ENCODE assay signal across 9 mouse cellular contexts in genomic region chr11:69835966-69836335, GRCm38 (mm10). TPM values are rescaled to one million over a fixed set of nuclear protein-coding genes. Genes with fewer than 3 reads are reported as not detected.
A peak's percentile ranks its signal among the peaks of the same experiment; 100 is the strongest.
DNase-seq lines count a peak whose midpoint lies in the region; ATAC-seq and TF ChIP-seq lines count a peak whose summit lies in the region.
"Had no signal": no experiment of that assay in that cellular context is flagged by ENCODE, and none has a peak within 500 bp of the region (broad histone marks: within the 10 kb centered on the region; RNA-seq: fewer than 3 reads in every experiment).

No protein-coding gene starts in this region.

- H3K27me3 ChIP-seq in forebrain, embryonic 12.5 days = peaks cover 7% of the 10 kb centered on the region
- peaks cover 53% of the 10 kb centered on the region for H3K27me3 ChIP-seq in limb, embryonic 10.5 days (ENCODE audit: low read depth, poor library complexity, severe bottlenecking)
- H3K27me3 ChIP-seq in stomach, embryonic 14.5 days (ENCODE audit: control insufficient read depth, insufficient read depth, low read length) = no peaks in the 10 kb centered on the region

- intact Hi-C loops in left cerebral cortex, adult 2 months (cut with DNase I) = loop anchor here (1.0 to 5.0 kb wide), 6 partner anchors 33 to 154 kb away; partner anchors contain the start of genes 2810408A11Rik, Neurl4, Senp3 and Slc35g3
- intact Hi-C loops in left cerebral cortex, postnatal 14 days (cut with DNase I) = loop anchor here (2.0 to 5.0 kb wide), 2 partner anchors 33 to 79 kb away; partner anchors contain the start of gene Polr2a

- 5% methylated on average over 4 of the region's 4 CpGs for WGBS in forebrain, embryonic 12.5 days
- 3% methylated on average over 4 of the region's 4 CpGs for WGBS in limb, embryonic 10.5 days
- 15% methylated on average over 4 of the region's 4 CpGs for WGBS in stomach, embryonic 14.5 days

- peak overlapping the region; percentile 95 for H3K27ac ChIP-seq in left cerebral cortex, adult 2 months
- peak overlapping the region; percentile 96 for H3K27ac ChIP-seq in forebrain, embryonic 12.5 days
- peak overlapping the region; percentile 12; the same call in 1 of the 2 replicates for H3K27ac ChIP-seq in limb, embryonic 10.5 days
- no peak overlapping the region for H3K27ac ChIP-seq in stomach, embryonic 14.5 days (ENCODE audit: low read length)

- peak overlapping the region; percentile 67 for H3K4me3 ChIP-seq in left cerebral cortex, adult 2 months
- H3K4me3 ChIP-seq in forebrain, embryonic 12.5 days (replicated peaks) = peak overlapping the region; percentile 87
- H3K4me3 ChIP-seq in limb, embryonic 10.5 days = peak overlapping the region; percentile 72
- peak overlapping the region; percentile 74 for H3K4me3 ChIP-seq in stomach, embryonic 14.5 days (ENCODE audit: low read depth, low read length)
- H3K4me3 ChIP-seq: erythroblast, embryonic 14.5 days had no signal

- no peak for TF ChIP-seq CTCF in left cerebral cortex, adult 2 months (IDR thresholded peaks at IDR 0.05)

- no peaks in the 10 kb centered on the region for H3K9me3 ChIP-seq in forebrain, embryonic 12.5 days
- H3K9me3 ChIP-seq in limb, embryonic 10.5 days (replicated peaks) = no peaks in the 10 kb centered on the region
- H3K9me3 ChIP-seq in stomach, embryonic 14.5 days (ENCODE audit: control insufficient read depth, low read depth, low read length) = no peaks in the 10 kb centered on the region

- H3K36me3 ChIP-seq in forebrain, embryonic 12.5 days (replicated peaks) = peaks cover 27% of the 10 kb centered on the region
- peaks cover 19% of the 10 kb centered on the region for H3K36me3 ChIP-seq in limb, embryonic 10.5 days
- H3K36me3 ChIP-seq in stomach, embryonic 14.5 days (ENCODE audit: control insufficient read depth, insufficient read depth, low read length) = peaks cover 17% of the 10 kb centered on the region; the same call in 1 of the 2 replicates

- ATAC-seq in forebrain, embryonic 12.5 days (ENCODE audit: low FRiP score) = no peak
- ATAC-seq in stomach, embryonic 14.5 days (ENCODE audit: insufficient number of reproducible peaks, insufficient read depth, low FRiP score, low read depth) = no peak

- H3K4me1 ChIP-seq in forebrain, embryonic 12.5 days = peaks cover 46% of the 10 kb centered on the region
- H3K4me1 ChIP-seq in limb, embryonic 10.5 days = peaks cover 58% of the 10 kb centered on the region
- peaks cover 28% of the 10 kb centered on the region for H3K4me1 ChIP-seq in stomach, embryonic 14.5 days (ENCODE audit: control insufficient read depth, insufficient read depth, low read length)

- H3K9ac ChIP-seq in forebrain, embryonic 12.5 days = peak overlapping the region; percentile 94
- H3K9ac ChIP-seq in stomach, embryonic 14.5 days (replicated peaks; ENCODE audit: low read depth, low read length) = no peak overlapping the region

- peak overlapping the region; percentile 80 for H3K4me2 ChIP-seq in forebrain, embryonic 12.5 days
- H3K4me2 ChIP-seq in stomach, embryonic 14.5 days (replicated peaks; ENCODE audit: low read depth, low read length) = peak overlapping the region; percentile 63

- no peak for DNase-seq in left cerebral cortex, adult 2 months (ENCODE audit: extremely low spot score in 1 of 2, low spot score in 2 of 2)
- DNase-seq in left cerebral cortex, postnatal 14 days (ENCODE audit: low spot score in 2 of 2) = no peak
- DNase-seq in limb, embryonic 10.5 days (ENCODE audit: low spot score) = no peak
- no peak for DNase-seq in layer of hippocampus, adult 9-11 months
- no peak for DNase-seq in MN1 (ENCODE audit: low spot score)
- DNase-seq: kidney, adult 9 months had no signal

RNA-seq across cellular contexts. Expression of gene Nlgn2, which starts 1.6 kb away (rescaled TPM):
- total RNA-seq in left cerebral cortex, adult 2 months (2021) = 100 to 1,000 TPM; 236 to 243 TPM
- total RNA-seq in left cerebral cortex, postnatal 14 days (2021) = 100 to 1,000 TPM; 277 to 281 TPM
- polyA plus RNA-seq in forebrain, embryonic 12.5 days (2016; fragmentation: Nextera tagmentation; extraction: Ambion mirVana) = 13.3 and 14.0 TPM in 2 replicates
- polyA plus RNA-seq in limb, embryonic 10.5 days (2016; fragmentation: Nextera tagmentation; extraction: Ambion mirVana) = 2.2 and 3.5 TPM in 2 replicates
- 10.6 and 11.9 TPM in 2 replicates for polyA plus RNA-seq in stomach, embryonic 14.5 days (2014; fragmentation: Nextera tagmentation; extraction: Ambion mirVana)

RNA-seq across cellular contexts. Expression of gene Tmem256, which starts 2.4 kb away (rescaled TPM):
- total RNA-seq in left cerebral cortex, adult 2 months (2021) = 100 to 1,000 TPM; 113 to 126 TPM
- 100 to 1,000 TPM; 160 to 167 TPM for total RNA-seq in left cerebral cortex, postnatal 14 days (2021)
- polyA plus RNA-seq in forebrain, embryonic 12.5 days (2016; fragmentation: Nextera tagmentation; extraction: Ambion mirVana) = 285 and 294 TPM in 2 replicates
- polyA plus RNA-seq in limb, embryonic 10.5 days (2016; fragmentation: Nextera tagmentation; extraction: Ambion mirVana) = 269 and 280 TPM in 2 replicates
- 433 and 495 TPM in 2 replicates for polyA plus RNA-seq in stomach, embryonic 14.5 days (2014; fragmentation: Nextera tagmentation; extraction: Ambion mirVana)

RNA-seq across cellular contexts. Expression of gene Plscr3, which starts 10.2 kb away (rescaled TPM):
- 10 to 100 TPM; 19.5 to 22.5 TPM for total RNA-seq in left cerebral cortex, adult 2 months (2021)
- total RNA-seq in left cerebral cortex, postnatal 14 days (2021) = 10 to 100 TPM; 19.5 to 22.3 TPM
- polyA plus RNA-seq in forebrain, embryonic 12.5 days (2016; fragmentation: Nextera tagmentation; extraction: Ambion mirVana) = 55.1 and 56.3 TPM in 2 replicates
- 96.7 and 117 TPM in 2 replicates for polyA plus RNA-seq in limb, embryonic 10.5 days (2016; fragmentation: Nextera tagmentation; extraction: Ambion mirVana)
- 102 and 110 TPM in 2 replicates for polyA plus RNA-seq in stomach, embryonic 14.5 days (2014; fragmentation: Nextera tagmentation; extraction: Ambion mirVana)

RNA-seq across cellular contexts. Expression of gene Spem1, which starts 14.0 kb away (rescaled TPM):
- total RNA-seq in left cerebral cortex, adult 2 months (2021) = under 1 TPM; 0.34 to 0.44 TPM
- under 1 TPM in 1 of 2 experiments, not detected in 1; 0.32 TPM for total RNA-seq in left cerebral cortex, postnatal 14 days (2021)
- 0.24 and 0.26 TPM in 2 replicates for polyA plus RNA-seq in forebrain, embryonic 12.5 days (2016; fragmentation: Nextera tagmentation; extraction: Ambion mirVana)
- polyA plus RNA-seq in limb, embryonic 10.5 days (2016; fragmentation: Nextera tagmentation; extraction: Ambion mirVana) = not detected in 2 replicates
- polyA plus RNA-seq in stomach, embryonic 14.5 days (2014; fragmentation: Nextera tagmentation; extraction: Ambion mirVana) = 0.41 TPM in 1 of 2 replicates, not detected in the other
- polyA plus RNA-seq: erythroblast, embryonic 14.5 days had no signal

RNA-seq across cellular contexts. Expression of gene Spem2, which starts 17.7 kb away (rescaled TPM):
- not detected for total RNA-seq in left cerebral cortex, adult 2 months (2021)
- total RNA-seq in left cerebral cortex, postnatal 14 days (2021) = not detected
- not detected in 2 replicates for polyA plus RNA-seq in forebrain, embryonic 12.5 days (2016; fragmentation: Nextera tagmentation; extraction: Ambion mirVana)
- polyA plus RNA-seq in limb, embryonic 10.5 days (2016; fragmentation: Nextera tagmentation; extraction: Ambion mirVana) = not detected in 2 replicates
- not detected in 2 replicates for polyA plus RNA-seq in stomach, embryonic 14.5 days (2014; fragmentation: Nextera tagmentation; extraction: Ambion mirVana)
- polyA plus RNA-seq: erythroblast, embryonic 14.5 days had no signal
